Mouse (Mus musculus) limb, embryonic 15.5 days (tissue): ENCODE results near the gene Fam81a. TPM values are rescaled to one million over a fixed set of nuclear protein-coding genes. Genes with fewer than 3 reads are reported as not detected.

Experiments
- ATAC-seq: fragments of 200-750 bp; cut with Nextera tagmentation; 2 replicates; pipeline ENCODE4 v1.8.0; 2017; ENCODE audit warnings: low read depth, moderate TSS enrichment; ENCODE audit not compliant: insufficient number of reproducible peaks, low FRiP score, low TSS enrichment
- H3K27ac ChIP-seq: fragments of 300-500 bp; sonication (generic); 2 replicates; pipeline ENCODE4 v1.5.1; 2015; ENCODE audit warnings: moderate library complexity, mild to moderate bottlenecking, inconsistent platforms
- H3K27me3 ChIP-seq: fragments of 300-500 bp; sonication (generic); 2 replicates; pipeline ENCODE4 v1.6.1; 2015; ENCODE audit warnings: inconsistent platforms
- H3K36me3 ChIP-seq: fragments of 300-500 bp; sonication (generic); 2 replicates; pipeline ENCODE4 v1.6.1; 2015; ENCODE audit warnings: inconsistent platforms
- H3K4me1 ChIP-seq: fragments of 300-500 bp; sonication (generic); 2 replicates; pipeline ENCODE4 v1.6.1; 2015; ENCODE audit warnings: inconsistent platforms
- H3K4me2 ChIP-seq: fragments of 300-500 bp; sonication (generic); 2 replicates; pipeline ENCODE4 v1.6.1; 2015; ENCODE audit warnings: mild to moderate bottlenecking, inconsistent platforms
- H3K4me3 ChIP-seq: fragments of 300-500 bp; sonication (generic); 2 replicates; pipeline ENCODE4 v1.5.1; 2015; ENCODE audit warnings: mild to moderate bottlenecking, inconsistent platforms
- H3K9ac ChIP-seq: fragments of 300-500 bp; sonication (generic); 2 replicates; pipeline ENCODE4 v1.6.1; 2015; ENCODE audit warnings: inconsistent platforms
- H3K9me3 ChIP-seq: fragments of 300-500 bp; sonication (generic); 2 replicates; pipeline ENCODE4 v1.6.1; 2016; ENCODE audit warnings: inconsistent platforms
- WGBS: fragments of 180-500 bp; shearing (Covaris S2); methylation state at CpG from one replicate; pipeline ENCODE4 v1.1.7; 2015; 5-methylcytosine and 5-hydroxymethylcytosine counted together
- polyA plus RNA-seq: library from polyadenylated mRNA; unstranded; fragments of >200 nt; fragmentation: Nextera tagmentation; extraction: Ambion mirVana; gene quantifications from 2 replicates; pipeline ENCODE4 v1.2.1, GENCODE M21; 2015

Fam81a gene
- polyA plus RNA-seq, 1 experiment from 2014 or later, result 8.2 TPM

DNA sequence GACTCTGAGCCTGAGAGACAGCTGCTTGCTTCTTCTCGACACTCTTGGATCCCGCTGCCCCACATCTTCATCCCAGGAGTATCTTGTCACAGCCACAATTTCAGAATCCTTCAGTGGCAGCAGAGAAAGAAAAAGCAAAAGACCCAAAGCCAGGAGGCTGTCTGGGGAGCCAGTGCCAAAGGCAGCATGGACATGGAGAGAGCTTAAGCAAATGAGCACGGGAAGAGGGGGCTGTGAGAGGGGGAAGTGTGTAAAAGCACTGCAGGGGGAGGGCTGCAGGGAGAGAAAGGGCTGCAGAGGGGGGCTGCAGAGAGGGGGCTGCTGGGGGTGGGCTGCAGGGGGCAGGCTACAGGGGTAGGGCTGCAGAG lies 93.0 kb downstream of the Fam81a start:
- H3K4me2 ChIP-seq, result no peak overlapping the region
- 23% methylated on average over 3 of the region's 3 CpGs for WGBS
- peak; percentile 48; the same call in 1 of the 2 replicates for ATAC-seq

DNA sequence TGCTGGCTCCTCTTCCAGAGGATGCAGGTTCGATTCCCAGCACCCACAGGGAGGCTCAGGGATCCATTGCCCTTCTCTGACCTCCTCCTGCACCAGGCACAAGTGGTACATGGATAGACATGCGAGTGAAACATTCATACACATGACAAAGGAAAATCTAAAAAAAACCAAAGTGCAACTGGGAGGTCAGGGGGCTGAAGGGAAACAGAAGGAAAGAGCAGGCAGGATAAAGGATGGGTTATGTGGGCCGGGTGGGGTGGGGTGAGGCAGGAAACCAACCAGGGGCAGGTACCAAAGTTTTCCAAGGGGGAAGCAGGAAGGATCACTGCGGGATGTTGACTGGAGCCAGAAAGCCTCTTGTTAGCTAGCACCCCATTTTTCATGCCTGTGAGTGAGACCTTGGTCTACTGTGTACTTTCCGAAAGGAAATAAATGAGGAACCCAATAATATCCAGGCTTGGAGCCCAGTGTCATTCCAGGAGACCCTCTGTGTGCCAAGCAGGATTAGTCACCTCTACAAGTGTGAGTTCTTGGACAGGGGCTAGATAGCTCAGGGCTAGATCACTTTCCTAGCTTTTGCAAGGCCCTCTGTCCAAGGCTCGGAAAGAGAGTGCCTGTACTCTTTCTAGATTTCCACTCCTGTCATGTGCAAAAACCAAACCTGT lies 93.5 kb downstream of the Fam81a start:
- ATAC-seq, result peak; percentile 80; the same call in 1 of the 2 replicates
- WGBS, result 47% methylated on average over 6 of the region's 6 CpGs
- peak overlapping the region; percentile 80 for H3K27ac ChIP-seq
- H3K27me3 ChIP-seq, result no peaks in the 10 kb centered on the region
- H3K9me3 ChIP-seq, result no peaks in the 10 kb centered on the region
- no peaks in the 10 kb centered on the region for H3K36me3 ChIP-seq
- no peak overlapping the region for H3K9ac ChIP-seq
- no peak overlapping the region for H3K4me2 ChIP-seq
- H3K4me3 ChIP-seq, result no peak overlapping the region
- peaks cover 25% of the 10 kb centered on the region for H3K4me1 ChIP-seq

More for the DNA sequence above, 93.0 kb downstream of the Fam81a start:
- Histone ChIP-seq H3K9me3 (no peaks in the 10 kb centered on the region), H3K4me1 (peaks cover 25% of the 10 kb centered on the region), H3K4me3 (no peak overlapping the region), H3K9ac (no peak overlapping the region), H3K27me3 (no peaks in the 10 kb centered on the region), H3K36me3 (no peaks in the 10 kb centered on the region), H3K27ac (peak overlapping the region; percentile 80)

DNA sequence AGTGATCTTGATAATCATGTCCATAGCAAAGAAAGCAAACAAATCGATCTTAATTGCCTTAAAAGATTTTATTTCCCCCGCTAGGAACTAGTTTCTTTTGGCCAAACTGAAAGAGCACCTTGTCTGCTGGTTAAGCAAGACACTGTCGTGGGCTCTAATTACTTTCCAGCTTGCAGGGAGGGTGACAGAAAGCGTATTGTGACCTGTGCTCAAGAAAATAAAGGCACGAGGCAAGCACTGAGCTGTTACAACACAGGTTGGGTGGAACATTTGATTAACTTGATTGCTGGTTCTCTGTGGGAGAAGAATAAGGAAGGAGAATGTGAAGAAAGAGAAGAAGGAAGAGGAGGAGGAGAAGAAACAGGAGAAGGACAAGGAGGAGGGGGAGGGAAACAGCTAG lies 94.1 kb downstream of the Fam81a start:
- no peaks in the 10 kb centered on the region for H3K36me3 ChIP-seq
- 30% methylated on average over 5 of the region's 5 CpGs for WGBS
- H3K27ac ChIP-seq, result 0 out of 2 replicates have a peak overlapping the region, but pooled peaks have one; percentile 80
- no peaks in the 10 kb centered on the region for H3K27me3 ChIP-seq
- H3K4me2 ChIP-seq, result no peak overlapping the region
- H3K4me3 ChIP-seq, result no peak overlapping the region
- no peaks in the 10 kb centered on the region for H3K9me3 ChIP-seq
- no peak for ATAC-seq
- H3K4me1 ChIP-seq, result peaks cover 25% of the 10 kb centered on the region
- H3K9ac ChIP-seq, result no peak overlapping the region

DNA sequence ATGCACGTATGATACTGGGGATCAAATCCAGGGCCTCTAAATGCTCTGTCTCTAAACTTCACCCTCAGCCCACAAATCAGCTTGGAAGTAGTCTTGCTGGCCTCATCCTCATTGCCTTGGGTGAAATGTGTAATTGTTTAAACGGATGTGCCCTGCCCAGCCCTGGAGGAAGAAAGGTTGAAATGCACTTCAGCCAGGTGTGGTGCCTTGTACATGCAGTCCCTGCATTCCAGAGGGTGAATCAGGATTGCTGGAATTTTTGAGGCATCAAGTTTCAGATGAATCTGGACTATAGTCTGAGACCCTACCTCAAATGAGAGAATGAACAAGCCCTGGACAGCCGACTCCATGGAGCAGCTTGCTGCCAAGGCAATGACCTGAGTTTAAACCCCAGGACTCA lies 94.5 kb downstream of the Fam81a start:
- Histone ChIP-seq H3K4me3 (no peak overlapping the region), H3K36me3 (no peaks in the 10 kb centered on the region), H3K9me3 (no peaks in the 10 kb centered on the region), H3K27ac (no peak overlapping the region), H3K4me2 (no peak overlapping the region), H3K27me3 (no peaks in the 10 kb centered on the region), H3K4me1 (peaks cover 25% of the 10 kb centered on the region), H3K9ac (no peak overlapping the region)
- ATAC-seq, result no peak
- 37% methylated on average over 3 of the region's 3 CpGs for WGBS

DNA sequence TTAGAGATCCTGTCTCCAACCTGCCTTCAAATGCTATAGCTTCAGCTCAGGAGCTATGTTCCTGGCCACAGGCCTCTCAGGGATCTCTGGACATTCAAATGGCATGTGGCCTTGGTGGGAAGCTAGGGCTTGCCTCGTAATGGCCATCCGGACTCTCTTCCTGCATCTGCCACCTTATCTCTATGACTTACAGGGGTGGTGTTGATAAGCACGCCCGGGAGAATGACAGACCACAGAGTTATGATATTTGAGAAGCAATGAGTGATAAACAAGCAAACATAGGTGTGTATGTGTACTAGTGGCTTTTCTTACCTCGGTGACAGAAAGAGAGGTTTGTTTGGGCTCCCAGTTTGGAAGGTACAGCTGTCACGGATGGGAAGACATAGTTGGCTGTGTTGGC lies 96.1 kb downstream of the Fam81a start:
- H3K9me3 ChIP-seq, result no peaks in the 10 kb centered on the region
- H3K36me3 ChIP-seq, result no peaks in the 10 kb centered on the region
- peaks cover 25% of the 10 kb centered on the region for H3K4me1 ChIP-seq

DNA sequence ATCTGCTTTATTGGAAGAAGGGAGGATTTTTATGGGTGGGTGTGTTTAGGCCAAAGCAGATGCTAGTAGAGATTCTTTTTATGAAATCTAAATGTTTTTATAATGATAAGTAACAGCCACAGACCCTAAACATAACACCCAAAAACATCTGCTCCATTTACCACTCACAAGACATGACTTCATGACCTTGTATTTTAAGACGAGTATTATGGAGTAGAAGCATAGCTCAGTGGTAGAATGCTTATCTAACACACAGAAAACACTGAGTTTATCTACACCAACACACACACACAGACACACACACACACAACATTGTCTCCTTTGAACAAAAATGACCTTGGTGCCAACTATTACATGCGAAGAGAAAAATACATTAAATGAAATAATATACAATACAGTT lies 97.5 kb downstream of the Fam81a start:
- 53% methylated on average over 2 of the region's 2 CpGs for WGBS
- H3K4me3 ChIP-seq, result no peak overlapping the region
- H3K27me3 ChIP-seq, result no peaks in the 10 kb centered on the region
- H3K9me3 ChIP-seq, result no peaks in the 10 kb centered on the region
- H3K27ac ChIP-seq, result no peak overlapping the region
- H3K36me3 ChIP-seq, result no peaks in the 10 kb centered on the region
- H3K4me1 ChIP-seq, result peaks cover 23% of the 10 kb centered on the region
- no peak overlapping the region for H3K4me2 ChIP-seq
- ATAC-seq, result no peak
- H3K9ac ChIP-seq, result no peak overlapping the region

More for the DNA sequence above, 96.1 kb downstream of the Fam81a start:
- Histone ChIP-seq H3K9ac (no peak overlapping the region), H3K27ac (no peak overlapping the region), H3K27me3 (no peaks in the 10 kb centered on the region), H3K4me2 (no peak overlapping the region), H3K4me3 (no peak overlapping the region)
- ATAC-seq, result no peak
- 88% methylated on average over 6 of the region's 6 CpGs for WGBS

DNA sequence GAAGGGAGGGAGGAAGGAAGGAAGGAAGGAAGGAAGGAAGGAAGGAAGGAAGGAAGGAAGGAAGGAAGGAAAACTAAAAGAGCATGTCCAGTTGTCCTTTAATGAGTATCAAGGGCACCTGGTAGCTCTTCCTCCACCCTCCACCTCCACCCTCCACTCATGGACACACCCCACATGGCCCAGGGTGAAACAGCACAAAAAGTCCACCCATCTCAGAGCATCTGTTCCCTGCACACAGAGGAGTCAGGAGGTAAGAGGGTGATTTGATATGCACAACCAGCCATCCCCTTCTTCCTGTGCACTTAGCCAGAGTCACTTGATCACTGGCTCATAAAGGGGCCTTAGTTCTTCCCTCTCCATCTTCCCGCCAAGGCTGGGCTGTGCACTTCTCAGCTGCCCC lies 99.4 kb downstream of the Fam81a start:
- Histone ChIP-seq H3K27me3 (no peaks in the 10 kb centered on the region), H3K9ac (no peak overlapping the region), H3K27ac (no peak overlapping the region), H3K4me2 (no peak overlapping the region), H3K36me3 (no peaks in the 10 kb centered on the region), H3K4me3 (no peak overlapping the region), H3K4me1 (peaks cover 5% of the 10 kb centered on the region; the same call in 1 of the 2 replicates), H3K9me3 (no peaks in the 10 kb centered on the region)
- 50% methylated on average over 1 of the region's 1 CpGs for WGBS
- ATAC-seq, result no peak

DNA sequence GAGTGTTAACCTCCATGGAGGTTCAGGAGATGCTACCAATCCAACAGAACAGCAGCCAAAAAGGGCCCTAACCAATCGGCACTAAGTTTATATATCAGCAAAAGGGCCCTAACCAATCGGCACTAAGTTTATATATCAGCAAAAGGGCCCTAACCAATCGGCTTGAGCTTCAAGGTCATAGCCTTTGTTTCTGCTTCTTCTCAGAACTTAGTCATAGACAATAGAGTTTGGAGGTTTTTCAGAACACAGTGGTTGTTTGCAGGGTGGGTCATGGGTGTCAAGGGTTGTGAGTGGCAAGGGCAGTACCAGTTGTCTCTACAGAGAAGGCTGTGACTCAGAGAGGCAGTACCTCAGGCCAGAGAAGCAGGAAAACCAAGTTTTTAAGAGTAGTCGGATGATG lies 100.2 kb downstream of the Fam81a start:
- H3K36me3 ChIP-seq, result no peaks in the 10 kb centered on the region
- H3K4me1 ChIP-seq, result no peaks in the 10 kb centered on the region
- H3K4me2 ChIP-seq, result no peak overlapping the region
- 90% methylated on average over 4 of the region's 4 CpGs for WGBS
- no peak overlapping the region for H3K4me3 ChIP-seq
- no peak overlapping the region for H3K9ac ChIP-seq
- H3K27me3 ChIP-seq, result no peaks in the 10 kb centered on the region
- no peak for ATAC-seq
- H3K27ac ChIP-seq, result no peak overlapping the region
- H3K9me3 ChIP-seq, result no peaks in the 10 kb centered on the region

DNA sequence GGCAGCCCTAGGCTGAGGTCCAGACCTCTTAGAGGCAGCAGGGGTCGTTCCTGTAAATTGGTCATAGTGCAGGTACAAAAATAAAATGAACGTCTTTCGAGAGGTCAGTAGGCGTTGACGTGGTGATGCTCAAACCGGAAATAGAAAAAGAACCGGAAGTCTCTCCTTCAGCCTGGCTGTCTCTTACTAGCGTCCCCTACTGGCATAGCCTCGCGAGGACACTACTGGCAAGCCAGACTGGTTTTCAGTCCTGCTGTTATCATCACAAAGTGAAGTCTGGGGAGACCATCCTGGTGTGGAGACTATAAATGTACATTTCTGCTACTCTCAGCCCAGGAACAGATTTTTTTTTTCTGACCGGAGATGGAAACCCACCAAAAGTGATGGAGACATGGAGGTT lies 101.8 kb downstream of the Fam81a start:
- Histone ChIP-seq H3K4me3 (no peak overlapping the region), H3K36me3 (no peaks in the 10 kb centered on the region), H3K4me1 (no peaks in the 10 kb centered on the region), H3K9ac (no peak overlapping the region), H3K27ac (no peak overlapping the region), H3K27me3 (no peaks in the 10 kb centered on the region), H3K4me2 (no peak overlapping the region), H3K9me3 (no peaks in the 10 kb centered on the region)
- no peak for ATAC-seq
- 82% methylated on average over 11 of the region's 11 CpGs for WGBS

DNA sequence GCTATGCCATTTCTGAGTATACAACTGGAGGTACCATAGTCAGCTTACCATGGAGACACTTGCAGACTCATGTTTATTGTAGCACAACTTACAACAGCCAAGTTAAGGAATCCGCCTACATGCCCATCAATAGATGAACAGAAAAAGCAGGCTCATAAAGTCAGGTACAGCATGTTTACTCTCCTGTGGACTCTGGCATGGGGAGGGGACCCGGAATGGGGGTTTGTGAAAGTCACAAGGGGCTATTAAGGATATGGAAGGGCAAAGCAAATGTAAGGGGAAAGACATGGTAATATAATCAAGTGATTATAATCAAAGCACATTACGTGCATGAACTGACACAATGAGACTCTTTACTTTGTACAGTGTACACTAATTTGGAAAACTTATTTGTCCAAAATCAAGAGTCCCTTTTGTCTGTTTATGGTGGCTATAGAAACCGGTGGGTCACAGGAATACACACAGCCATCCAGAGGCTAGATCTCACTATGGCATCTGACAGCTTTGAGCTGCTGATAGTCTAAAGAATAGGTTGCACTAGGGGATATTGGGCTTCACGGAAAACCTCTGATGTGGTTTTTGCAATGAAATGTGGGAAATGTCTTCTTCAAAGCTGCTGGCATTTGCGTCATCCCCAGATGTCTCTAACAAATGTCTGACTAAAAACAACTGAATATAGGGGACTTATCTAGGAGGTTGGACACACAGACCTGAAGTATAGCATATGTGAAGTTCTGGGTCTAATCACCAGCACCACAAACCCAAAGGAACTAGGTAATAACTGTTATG lies 102.6 kb downstream of the Fam81a start:
- WGBS, result 82% methylated on average over 6 of the region's 6 CpGs

More for the DNA sequence above, 102.6 kb downstream of the Fam81a start:
- ATAC-seq, result no peak
- no peaks in the 10 kb centered on the region for H3K36me3 ChIP-seq
- H3K27ac ChIP-seq, result no peak overlapping the region
- H3K9ac ChIP-seq, result no peak overlapping the region
- no peaks in the 10 kb centered on the region for H3K9me3 ChIP-seq
- no peaks in the 10 kb centered on the region for H3K4me1 ChIP-seq
- no peaks in the 10 kb centered on the region for H3K27me3 ChIP-seq
- no peak overlapping the region for H3K4me3 ChIP-seq
- no peak overlapping the region for H3K4me2 ChIP-seq
